Mouse (Mus musculus) right cerebral cortex, adult 18-20 months (tissue): ENCODE results near the gene Cmklr1.
A peak's percentile ranks its signal among the peaks of the same experiment; 100 is the strongest.

Experiments used
- DNase-seq: peaks from one replicate; pipeline ENCODE4 v3.0.0; 2022; ENCODE audit warnings: mixed read lengths

Gene Cmklr1

GRCm38 (mm10) chr5:113583424-113584162 is 66.6 kb downstream of the Cmklr1 start:
- DNase-seq, result no peak

GRCm38 (mm10) chr5:113580801-113581200 is 69.4 kb downstream of the Cmklr1 start:
- DNase-seq, result no peak

- DNase-seq, result no peak
Measured at GRCm38 (mm10) chr5:113580248-113580647, 70.0 kb downstream of the Cmklr1 start.

GRCm38 (mm10) chr5:113579128-113579527 is 71.1 kb downstream of the Cmklr1 start:
- DNase-seq, result peak; percentile 58

- no peak for DNase-seq
Measured at GRCm38 (mm10) chr5:113578428-113578827, 71.8 kb downstream of the Cmklr1 start.

- DNase-seq, result no peak
Measured at GRCm38 (mm10) chr5:113577555-113577954, 72.7 kb downstream of the Cmklr1 start.

GRCm38 (mm10) chr5:113570056-113570717 is 80.0 kb downstream of the Cmklr1 start:
- DNase-seq, result no peak

- no peak for DNase-seq
Measured at GRCm38 (mm10) chr5:113565858-113566257, 84.4 kb downstream of the Cmklr1 start.

GRCm38 (mm10) chr5:113565101-113565854 is 84.9 kb downstream of the Cmklr1 start:
- DNase-seq, result no peak

- DNase-seq, result no peak
Measured at GRCm38 (mm10) chr5:113564463-113564862, 85.8 kb downstream of the Cmklr1 start.
